In the genomic region with DNA sequence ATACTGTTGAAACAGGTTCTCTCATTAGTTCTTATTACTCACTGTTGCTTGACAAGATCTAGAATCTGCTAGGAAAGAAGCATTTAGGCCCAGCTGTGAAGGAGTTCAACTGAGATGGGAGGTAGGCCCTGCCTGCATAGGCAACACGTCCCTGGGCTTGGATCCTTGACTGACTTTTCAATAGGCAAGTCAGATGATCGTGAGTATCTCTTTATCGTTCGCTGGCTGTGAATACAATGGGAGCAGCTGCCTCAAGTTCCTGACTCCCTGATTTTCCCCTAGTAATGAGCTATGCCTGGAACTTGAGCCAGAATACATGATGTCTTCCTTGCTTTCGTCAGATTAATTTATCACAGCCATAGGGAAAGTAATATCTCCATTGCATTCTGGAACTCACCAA, we compare ENCODE assay signal across 18 mouse cellular contexts.
"Had no signal": no experiment of that assay in that cellular context is flagged by ENCODE, and none has a peak within 500 bp of the region (broad histone marks: within the 10 kb centered on the region; RNA-seq: fewer than 3 reads in every experiment).

No protein-coding gene starts in this region.

- DNase-seq: kidney, adult 18-20 months; kidney, adult 9 months; kidney, postnatal 14 days; kidney, postnatal 4 days; liver; lung, adult 2 months; lung, postnatal 14 days; thymus, adult 18-20 months; thymus, postnatal 36 days had no signal

- H3K4me3 ChIP-seq: limb, embryonic 10.5 days; limb, embryonic 13.5 days; liver, embryonic 12.5 days; liver, embryonic 15.5 days; midbrain, embryonic 12.5 days; midbrain, embryonic 15.5 days; neural tube, embryonic 12.5 days; neural tube, embryonic 15.5 days had no signal

- H3K4me1 ChIP-seq: limb, embryonic 10.5 days; limb, embryonic 13.5 days; liver, embryonic 12.5 days; liver, embryonic 15.5 days; midbrain, embryonic 12.5 days; midbrain, embryonic 15.5 days; neural tube, embryonic 12.5 days; neural tube, embryonic 15.5 days had no signal

- H3K27ac ChIP-seq: limb, embryonic 10.5 days; limb, embryonic 13.5 days; liver, embryonic 12.5 days; liver, embryonic 15.5 days; macrophage; midbrain, embryonic 12.5 days; midbrain, embryonic 15.5 days; neural tube, embryonic 12.5 days; neural tube, embryonic 15.5 days had no signal
